Mouse (Mus musculus) stomach, postnatal 0 days (tissue): ENCODE data around the gene Tsnaxip1. TPM values are rescaled to one million over a fixed set of nuclear protein-coding genes. Genes with fewer than 3 reads are reported as not detected.
A peak's percentile ranks its signal among the peaks of the same experiment; 100 is the strongest.

Experiments
- ATAC-seq: fragments of 200-750 bp; cut with Nextera tagmentation; 2 replicates; pipeline ENCODE4 v1.8.0; 2017; ENCODE audit not compliant: low FRiP score, low TSS enrichment
- DNase-seq: peaks from one replicate; pipeline ENCODE4 v3.0.0-alpha.2; 2016; ENCODE audit warnings: low spot score
- H3K27ac ChIP-seq: fragments of 300-500 bp; sonication (generic); replicated peaks from 2 replicates; pipeline ENCODE4 v1.5.1; 2014; ENCODE audit warnings: mild to moderate bottlenecking, control low read depth
- H3K27me3 ChIP-seq: fragments of 300-500 bp; sonication (generic); 2 replicates; pipeline ENCODE4 v1.6.1; 2014; ENCODE audit warnings: low read length; ENCODE audit not compliant: control insufficient read depth, insufficient read depth
- H3K36me3 ChIP-seq: fragments of 300-500 bp; sonication (generic); 2 replicates; pipeline ENCODE4 v1.6.1; 2014; ENCODE audit warnings: low read length, mixed read lengths; ENCODE audit not compliant: control insufficient read depth, insufficient read depth
- H3K4me1 ChIP-seq: fragments of 300-500 bp; sonication (generic); replicated peaks from 2 replicates; pipeline ENCODE4 v1.6.1; 2014; ENCODE audit warnings: antibody characterized with exemption; ENCODE audit not compliant: control insufficient read depth, insufficient read depth
- H3K4me2 ChIP-seq: fragments of 300-500 bp; sonication (generic); replicated peaks from 2 replicates; pipeline ENCODE4 v1.6.1; 2014; ENCODE audit warnings: low read depth, mild to moderate bottlenecking, control low read depth, moderate library complexity
- H3K4me3 ChIP-seq: fragments of 300-500 bp; sonication (generic); 2 replicates; pipeline ENCODE4 v1.5.1; 2014; ENCODE audit warnings: low read depth, low read length, control low read depth
- H3K9ac ChIP-seq: fragments of 300-500 bp; sonication (generic); 2 replicates; pipeline ENCODE4 v1.6.1; 2014; ENCODE audit warnings: mild to moderate bottlenecking, low read length, control low read depth, mixed read lengths
- H3K9me3 ChIP-seq: fragments of 300-500 bp; sonication (generic); 2 replicates; pipeline ENCODE4 v1.6.1; 2016; ENCODE audit warnings: low read length; ENCODE audit not compliant: control insufficient read depth
- CTCF ChIP-seq: IDR thresholded peaks from 2 replicates; pipeline ENCODE4 v1.5.1; 2016; ENCODE audit warnings: antibody characterized with exemption, low read depth, mild to moderate bottlenecking, moderate library complexity
- EP300 ChIP-seq: optimal IDR thresholded peaks from 2 replicates; pipeline ENCODE3; 2016; ENCODE audit warnings: antibody characterized with exemption
- WGBS: fragments of 180-500 bp; shearing (Covaris S2); extraction: QIAGEN DNeasy Blood & Tissue Kit; methylation state at CpG from one replicate; pipeline ENCODE4 v1.1.7; 2014; 5-methylcytosine and 5-hydroxymethylcytosine counted together
- polyA plus RNA-seq: library from polyadenylated mRNA; unstranded; fragments of >200 nt; fragmentation: Nextera tagmentation; extraction: Ambion mirVana; gene quantifications from 2 replicates; pipeline ENCODE4 v1.2.1, GENCODE M21; 2015

Tsnaxip1 gene
- polyA plus RNA-seq, 1 experiment from 2014 or later, result not detected

GRCm38 (mm10) chr8:105893339-105893738 is 65.8 kb downstream of the Tsnaxip1 start, which contains the start of gene Nrn1l:
Nrn1l (plus strand) TSS chr8:105893567.
- Histone ChIP-seq H3K4me3 (no peak within 1 kb of the TSS), H3K27ac (0 out of 2 replicates have a peak within 1 kb of the TSS, but pooled peaks have one; percentile 35), H3K36me3 (peaks cover 24% of the 10 kb centered on the region), H3K9ac (0 out of 2 replicates have a peak within 1 kb of the TSS, but pooled peaks have one; percentile 45), H3K4me1 (no peaks in the 10 kb centered on the region), H3K27me3 (no peaks in the 10 kb centered on the region), H3K9me3 (no peaks in the 10 kb centered on the region), H3K4me2 (peak within 1 kb of the TSS; percentile 36; the same call in 1 of the 2 replicates)
- DNase-seq, result peak; percentile 77
- no peak for TF ChIP-seq CTCF
- no peak for TF ChIP-seq EP300
- ATAC-seq, result peak; percentile 80
- 15% methylated on average over 11 of the region's 11 CpGs for WGBS

Other genes starting within 250 kb of the Tsnaxip1 start
- 8.9 and 9.3 TPM in 2 replicates for gene Ripor1, start 222.5 kb upstream of the Tsnaxip1 start, polyA plus RNA-seq
- 43.3 and 56.6 TPM in 2 replicates for gene Ctcf, start 191.2 kb upstream of the Tsnaxip1 start, polyA plus RNA-seq
- 0.45 and 0.98 TPM in 2 replicates for gene Agrp, start 190.3 kb upstream of the Tsnaxip1 start, polyA plus RNA-seq
- gene Carmil2, start 141.5 kb upstream of the Tsnaxip1 start, polyA plus RNA-seq, result 0.58 and 0.61 TPM in 2 replicates
- 26.7 and 30.7 TPM in 2 replicates for gene Acd, start 126.6 kb upstream of the Tsnaxip1 start, polyA plus RNA-seq
- gene Pard6a, start 126.6 kb upstream of the Tsnaxip1 start, polyA plus RNA-seq, result 12.4 and 13.0 TPM in 2 replicates
- gene 4933405L10Rik, start 120.1 kb upstream of the Tsnaxip1 start, polyA plus RNA-seq, result 0.08 and 0.13 TPM in 2 replicates
- gene Enkd1, start 119.5 kb upstream of the Tsnaxip1 start, polyA plus RNA-seq, result 5.4 and 5.8 TPM in 2 replicates
- 14.5 and 16.9 TPM in 2 replicates for gene Gfod2, start 69.1 kb upstream of the Tsnaxip1 start, polyA plus RNA-seq
- gene Ranbp10, start 381 bp upstream of the Tsnaxip1 start, polyA plus RNA-seq, result 7.1 TPM in 2 replicates
- gene Cenpt, start 25.5 kb downstream of the Tsnaxip1 start, polyA plus RNA-seq, result 14.2 and 15.1 TPM in 2 replicates
- gene Thap11, start 27.4 kb downstream of the Tsnaxip1 start, polyA plus RNA-seq, result 36.8 and 37.8 TPM in 2 replicates
- gene Nutf2, start 32.8 kb downstream of the Tsnaxip1 start, polyA plus RNA-seq, result 83.5 and 103 TPM in 2 replicates
- gene Edc4, start 53.1 kb downstream of the Tsnaxip1 start, polyA plus RNA-seq, result 13.7 and 14.8 TPM in 2 replicates
- 0.40 TPM in 1 of 2 replicates, not detected in the other for gene Nrn1l, start 65.8 kb downstream of the Tsnaxip1 start, polyA plus RNA-seq
- gene Pskh1, start 72.7 kb downstream of the Tsnaxip1 start, polyA plus RNA-seq, result 13.4 and 14.8 TPM in 2 replicates
- gene Ctrl, start 106.1 kb downstream of the Tsnaxip1 start, polyA plus RNA-seq, result 0.22 and 0.85 TPM in 2 replicates
- gene Psmb10, start 110.7 kb downstream of the Tsnaxip1 start, polyA plus RNA-seq, result 65.9 and 68.0 TPM in 2 replicates
- 0.75 and 0.77 TPM in 2 replicates for gene Lcat, start 115.7 kb downstream of the Tsnaxip1 start, polyA plus RNA-seq
- 12.8 and 14.1 TPM in 2 replicates for gene Slc12a4, start 138.4 kb downstream of the Tsnaxip1 start, polyA plus RNA-seq
- gene Dpep3, start 151.7 kb downstream of the Tsnaxip1 start, polyA plus RNA-seq, result not detected in 2 replicates
- gene Dus2, start 163.6 kb downstream of the Tsnaxip1 start, polyA plus RNA-seq, result 8.1 and 8.3 TPM in 2 replicates
- not detected in 2 replicates for gene Dpep2nb, start 178.2 kb downstream of the Tsnaxip1 start, polyA plus RNA-seq
- gene Ddx28, start 184.2 kb downstream of the Tsnaxip1 start, polyA plus RNA-seq, result 9.2 and 10.0 TPM in 2 replicates
- 2.5 TPM in 2 replicates for gene Nfatc3, start 231.1 kb downstream of the Tsnaxip1 start, polyA plus RNA-seq